Mouse (Mus musculus): ENCODE measurements around the gene Nptx2. TPM values are rescaled to one million over a fixed set of nuclear protein-coding genes. Genes with fewer than 3 reads are reported as not detected.

Nptx2 gene
- polyA plus RNA-seq (2012; fragmentation: generic; extraction: Trizol), result not detected

DNA sequence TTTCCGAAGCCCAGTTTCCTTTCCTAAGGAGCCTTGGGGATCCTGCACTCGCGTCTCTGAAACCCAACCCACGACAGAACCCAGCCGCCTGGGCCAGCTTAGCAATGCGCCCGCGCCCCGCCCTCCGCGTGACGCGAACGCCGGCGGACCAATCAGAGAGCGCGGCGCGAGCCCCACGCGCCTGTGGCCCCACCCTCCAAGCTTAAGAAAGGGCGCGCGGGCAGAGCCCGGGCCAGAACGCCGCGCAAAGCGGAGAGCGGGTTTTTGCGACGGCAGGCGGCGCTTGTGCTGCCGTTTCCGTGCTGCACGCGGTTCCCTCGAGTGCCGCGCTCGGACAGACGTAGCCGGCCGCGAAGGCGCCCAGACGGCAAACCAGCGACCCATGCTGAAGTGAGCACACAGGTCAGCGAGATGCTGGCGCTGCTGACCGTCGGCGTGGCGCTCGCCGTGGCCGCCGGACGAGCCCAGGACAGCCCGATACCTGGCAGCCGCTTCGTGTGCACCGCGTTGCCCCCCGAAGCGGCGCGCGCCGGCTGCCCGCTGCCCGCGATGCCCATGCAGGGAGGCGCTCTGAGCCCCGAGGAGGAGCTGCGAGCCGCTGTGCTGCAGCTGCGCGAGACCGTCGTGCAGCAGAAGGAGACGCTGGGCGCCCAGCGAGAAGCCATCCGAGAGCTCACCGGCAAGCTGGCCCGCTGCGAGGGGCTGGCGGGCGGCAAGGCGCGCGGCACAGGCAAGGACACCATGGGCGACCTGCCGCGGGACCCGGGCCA is at the start of gene Nptx2:
TSS of gene Nptx2 (plus strand) at position 250 of the 770 bp plus-strand sequence.
- no peak within 1 kb of the TSS for H3ac ChIP-seq (ENCODE audit: control insufficient read depth, insufficient read length)
- peaks cover 4% of the 10 kb centered on the region for H3K27me3 ChIP-seq (ENCODE audit: control insufficient read depth, insufficient read depth, insufficient read length)
- no peaks in the 10 kb centered on the region for H3K79me2 ChIP-seq (ENCODE audit: control insufficient read depth, insufficient read depth)
- no peak for TF ChIP-seq REST (IDR thresholded peaks at IDR 0.05; ENCODE audit: insufficient read depth, insufficient read length)
- TF ChIP-seq MYOG (IDR thresholded peaks at IDR 0.05; ENCODE audit: control insufficient read depth in 1 of 3, insufficient read depth in 1 of 3, insufficient read length in 2 of 3, low read depth in 2 of 3), result no peak
- TF ChIP-seq SRF (IDR thresholded peaks at IDR 0.05; ENCODE audit: control insufficient read depth, insufficient read length, low read depth), result no peak
- no peak for TF ChIP-seq TCF12 (IDR thresholded peaks at IDR 0.05; ENCODE audit: insufficient read depth, poor library complexity, severe bottlenecking)
- no peak for TF ChIP-seq E2F4 (IDR thresholded peaks at IDR 0.05; ENCODE audit: insufficient read depth)
- no peak for TF ChIP-seq POLR2AphosphoS2 (IDR thresholded peaks at IDR 0.05; ENCODE audit: insufficient read length, low read depth)
- TF ChIP-seq USF1 (IDR thresholded peaks at IDR 0.05; ENCODE audit: low read depth), result no peak
- no peak for TF ChIP-seq MYOD1 (IDR thresholded peaks at IDR 0.05; ENCODE audit: control insufficient read depth in 1 of 3, insufficient read length in 2 of 3, low read depth in 2 of 3)
- TF ChIP-seq MAX (IDR thresholded peaks at IDR 0.05; ENCODE audit: low read depth), result no peak
- no peak for TF ChIP-seq TCF3 (IDR thresholded peaks at IDR 0.05; ENCODE audit: insufficient read length, low read depth)
- no peak for TF ChIP-seq POLR2A (IDR thresholded peaks at IDR 0.05; ENCODE audit: insufficient read length, low read depth)
- no peak for TF ChIP-seq CEBPB (IDR thresholded peaks at IDR 0.05; ENCODE audit: insufficient read depth, poor library complexity, severe bottlenecking)
- H3K36me3 ChIP-seq (ENCODE audit: control insufficient read depth, insufficient read depth), result no peaks in the 10 kb centered on the region
- no peak within 1 kb of the TSS for H3K4me2 ChIP-seq (ENCODE audit: low read depth)
- no peak within 1 kb of the TSS for H3K4me3 ChIP-seq

DNA sequence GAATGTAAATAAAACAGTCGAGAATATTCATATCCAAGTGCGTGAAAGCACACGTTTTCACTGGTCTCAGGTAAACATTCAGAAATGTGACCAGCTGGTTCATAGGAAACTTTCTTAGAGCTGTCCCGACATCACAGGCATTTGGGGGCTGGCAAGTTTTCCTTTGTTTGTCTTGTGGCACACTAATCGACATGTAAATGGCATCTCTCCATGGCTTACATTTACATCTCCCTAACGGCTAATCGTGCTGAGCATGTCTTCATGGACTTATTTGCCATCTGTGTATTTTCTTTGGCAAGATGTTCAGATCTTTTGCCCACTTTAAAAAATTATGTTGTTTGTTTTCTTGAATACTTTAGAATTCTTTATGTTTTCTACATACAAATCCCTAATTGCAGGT is 49.2 kb upstream of the Nptx2 start:
- Histone ChIP-seq H3K36me3 (ENCODE audit: control insufficient read depth, insufficient read depth) (no peaks in the 10 kb centered on the region), H3K27me3 (ENCODE audit: control insufficient read depth, insufficient read depth, insufficient read length) (no peaks in the 10 kb centered on the region), H3K79me2 (ENCODE audit: control insufficient read depth, insufficient read depth) (no peaks in the 10 kb centered on the region), H3ac (ENCODE audit: control insufficient read depth, insufficient read length) (no peak overlapping the region), H3K4me3 (no peak overlapping the region), H3K4me2 (ENCODE audit: low read depth) (no peak overlapping the region)
- TF ChIP-seq USF1 (IDR thresholded peaks at IDR 0.05; ENCODE audit: low read depth) (no peak), MYOD1 (IDR thresholded peaks at IDR 0.05; ENCODE audit: control insufficient read depth in 1 of 3, insufficient read length in 2 of 3, low read depth in 2 of 3) (no peak), REST (IDR thresholded peaks at IDR 0.05; ENCODE audit: insufficient read depth, insufficient read length) (no peak), POLR2A (IDR thresholded peaks at IDR 0.05; ENCODE audit: insufficient read length, low read depth) (no peak), POLR2AphosphoS2 (IDR thresholded peaks at IDR 0.05; ENCODE audit: insufficient read length, low read depth) (no peak), MYOG (IDR thresholded peaks at IDR 0.05; ENCODE audit: control insufficient read depth in 1 of 3, insufficient read depth in 1 of 3, insufficient read length in 2 of 3, low read depth in 2 of 3) (no peak), CEBPB (IDR thresholded peaks at IDR 0.05; ENCODE audit: insufficient read depth, poor library complexity, severe bottlenecking) (no peak), SRF (IDR thresholded peaks at IDR 0.05; ENCODE audit: control insufficient read depth, insufficient read length, low read depth) (no peak), TCF3 (IDR thresholded peaks at IDR 0.05; ENCODE audit: insufficient read length, low read depth) (no peak), TCF12 (IDR thresholded peaks at IDR 0.05; ENCODE audit: insufficient read depth, poor library complexity, severe bottlenecking) (no peak), E2F4 (IDR thresholded peaks at IDR 0.05; ENCODE audit: insufficient read depth) (no peak), MAX (IDR thresholded peaks at IDR 0.05; ENCODE audit: low read depth) (no peak)

- TF ChIP-seq POLR2AphosphoS2 (IDR thresholded peaks at IDR 0.05; ENCODE audit: insufficient read length, low read depth) (no peak), SRF (IDR thresholded peaks at IDR 0.05; ENCODE audit: control insufficient read depth, insufficient read length, low read depth) (no peak), E2F4 (IDR thresholded peaks at IDR 0.05; ENCODE audit: insufficient read depth) (no peak), POLR2A (IDR thresholded peaks at IDR 0.05; ENCODE audit: insufficient read length, low read depth) (no peak), REST (IDR thresholded peaks at IDR 0.05; ENCODE audit: insufficient read depth, insufficient read length) (no peak), MYOD1 (IDR thresholded peaks at IDR 0.05; ENCODE audit: control insufficient read depth in 1 of 3, insufficient read length in 2 of 3, low read depth in 2 of 3) (no peak), MYOG (IDR thresholded peaks at IDR 0.05; ENCODE audit: control insufficient read depth in 1 of 3, insufficient read depth in 1 of 3, insufficient read length in 2 of 3, low read depth in 2 of 3) (no peak), TCF12 (IDR thresholded peaks at IDR 0.05; ENCODE audit: insufficient read depth, poor library complexity, severe bottlenecking) (no peak), USF1 (IDR thresholded peaks at IDR 0.05; ENCODE audit: low read depth) (no peak), TCF3 (IDR thresholded peaks at IDR 0.05; ENCODE audit: insufficient read length, low read depth) (no peak), CEBPB (IDR thresholded peaks at IDR 0.05; ENCODE audit: insufficient read depth, poor library complexity, severe bottlenecking) (no peak), MAX (IDR thresholded peaks at IDR 0.05; ENCODE audit: low read depth) (no peak)
- Histone ChIP-seq H3K4me2 (ENCODE audit: low read depth) (no peak overlapping the region), H3K79me2 (ENCODE audit: control insufficient read depth, insufficient read depth) (no peaks in the 10 kb centered on the region), H3K4me3 (no peak overlapping the region), H3K27me3 (ENCODE audit: control insufficient read depth, insufficient read depth, insufficient read length) (no peaks in the 10 kb centered on the region), H3ac (ENCODE audit: control insufficient read depth, insufficient read length) (no peak overlapping the region), H3K36me3 (ENCODE audit: control insufficient read depth, insufficient read depth) (no peaks in the 10 kb centered on the region)
These were observed 41.5 kb upstream of the Nptx2 start for GRCm38 (mm10) chr5:144504239-144504638.

DNA sequence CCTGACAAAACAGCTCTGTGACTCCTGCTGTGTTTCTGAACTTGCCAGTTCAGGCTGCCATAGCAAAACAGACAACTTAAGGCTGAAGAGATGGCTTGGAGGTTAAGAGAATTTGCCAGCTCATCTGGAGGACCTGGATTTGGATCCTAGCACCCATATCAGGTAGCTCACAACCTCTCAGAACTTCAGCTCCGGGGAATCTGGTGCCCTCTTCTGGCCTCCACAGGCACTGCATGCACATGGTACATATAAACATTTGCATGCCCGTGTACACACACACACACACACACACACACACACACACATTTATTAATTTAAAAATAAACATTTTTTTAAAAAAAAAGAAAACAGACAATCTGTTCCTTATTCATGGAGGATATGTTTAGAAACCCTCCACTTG is 40.0 kb upstream of the Nptx2 start:
- no peaks in the 10 kb centered on the region for H3K27me3 ChIP-seq (ENCODE audit: control insufficient read depth, insufficient read depth, insufficient read length)
- H3K36me3 ChIP-seq (ENCODE audit: control insufficient read depth, insufficient read depth), result no peaks in the 10 kb centered on the region
- no peak overlapping the region for H3ac ChIP-seq (ENCODE audit: control insufficient read depth, insufficient read length)
- no peaks in the 10 kb centered on the region for H3K79me2 ChIP-seq (ENCODE audit: control insufficient read depth, insufficient read depth)
- TF ChIP-seq MAX (IDR thresholded peaks at IDR 0.05; ENCODE audit: low read depth) (no peak), TCF3 (IDR thresholded peaks at IDR 0.05; ENCODE audit: insufficient read length, low read depth) (no peak), POLR2A (IDR thresholded peaks at IDR 0.05; ENCODE audit: insufficient read length, low read depth) (no peak), USF1 (IDR thresholded peaks at IDR 0.05; ENCODE audit: low read depth) (no peak), E2F4 (IDR thresholded peaks at IDR 0.05; ENCODE audit: insufficient read depth) (no peak), MYOD1 (IDR thresholded peaks at IDR 0.05; ENCODE audit: control insufficient read depth in 1 of 3, insufficient read length in 2 of 3, low read depth in 2 of 3) (no peak), CEBPB (IDR thresholded peaks at IDR 0.05; ENCODE audit: insufficient read depth, poor library complexity, severe bottlenecking) (no peak), MYOG (IDR thresholded peaks at IDR 0.05; ENCODE audit: control insufficient read depth in 1 of 3, insufficient read depth in 1 of 3, insufficient read length in 2 of 3, low read depth in 2 of 3) (no peak), SRF (IDR thresholded peaks at IDR 0.05; ENCODE audit: control insufficient read depth, insufficient read length, low read depth) (no peak), POLR2AphosphoS2 (IDR thresholded peaks at IDR 0.05; ENCODE audit: insufficient read length, low read depth) (no peak), TCF12 (IDR thresholded peaks at IDR 0.05; ENCODE audit: insufficient read depth, poor library complexity, severe bottlenecking) (no peak), REST (IDR thresholded peaks at IDR 0.05; ENCODE audit: insufficient read depth, insufficient read length) (no peak)
- H3K4me3 ChIP-seq, result no peak overlapping the region
- H3K4me2 ChIP-seq (ENCODE audit: low read depth), result no peak overlapping the region
